Mouse (Mus musculus) CD4-positive helper T cell, adult 2 months (primary cell): ENCODE data around the gene Parm1.

Experiments
- DNase-seq: peaks from one replicate; pipeline ENCODE4 v3.0.0-alpha.2; 2012; ENCODE audit warnings: low read depth, missing footprints, low spot score

The Parm1 gene

GRCm38 (mm10) chr5:91517480-91518301 is at the start of gene Parm1:
Parm1 (plus strand) TSS chr5:91517615.
- DNase-seq: peak; percentile 28

- DNase-seq: no peak
These were observed 42.2 kb upstream of the Parm1 start for GRCm38 (mm10) chr5:91475241-91475640.

GRCm38 (mm10) chr5:91476863-91477262 is 40.6 kb upstream of the Parm1 start:
- DNase-seq: no peak

- DNase-seq: no peak
These were observed 38.7 kb upstream of the Parm1 start for GRCm38 (mm10) chr5:91478673-91479072.

- DNase-seq: no peak
These were observed 37.3 kb upstream of the Parm1 start for GRCm38 (mm10) chr5:91480129-91480528.

GRCm38 (mm10) chr5:91484324-91484723 is 33.1 kb upstream of the Parm1 start:
- no peak for DNase-seq

GRCm38 (mm10) chr5:91494456-91494855 is 23.0 kb upstream of the Parm1 start:
- DNase-seq: no peak

- DNase-seq: no peak
These were observed 16.1 kb upstream of the Parm1 start for GRCm38 (mm10) chr5:91501361-91501760.

- DNase-seq: no peak
These were observed 15.0 kb upstream of the Parm1 start for GRCm38 (mm10) chr5:91502366-91502765.

GRCm38 (mm10) chr5:91504320-91504922 is 13.0 kb upstream of the Parm1 start:
- no peak for DNase-seq

GRCm38 (mm10) chr5:91517077-91517476 is 338 bp upstream of the Parm1 start:
- DNase-seq: no peak

- DNase-seq: no peak
These were observed 931 bp downstream of the Parm1 start for GRCm38 (mm10) chr5:91518302-91518790.

GRCm38 (mm10) chr5:91518946-91519345 is 1.5 kb downstream of the Parm1 start:
- DNase-seq: no peak

- DNase-seq: no peak
These were observed 2.1 kb downstream of the Parm1 start for GRCm38 (mm10) chr5:91519521-91519920.

GRCm38 (mm10) chr5:91532748-91533496 is 15.5 kb downstream of the Parm1 start:
- DNase-seq: no peak

GRCm38 (mm10) chr5:91559071-91559610 is 41.7 kb downstream of the Parm1 start:
- no peak for DNase-seq

GRCm38 (mm10) chr5:91559711-91560110 is 42.3 kb downstream of the Parm1 start:
- DNase-seq: no peak

GRCm38 (mm10) chr5:91561394-91561793 is 44.0 kb downstream of the Parm1 start:
- DNase-seq: no peak

- no peak for DNase-seq
These were observed 45.1 kb downstream of the Parm1 start for GRCm38 (mm10) chr5:91562486-91562885.

- no peak for DNase-seq
These were observed 46.6 kb downstream of the Parm1 start for GRCm38 (mm10) chr5:91564054-91564453.

- DNase-seq: no peak
These were observed 48.0 kb downstream of the Parm1 start for GRCm38 (mm10) chr5:91565458-91565857.

GRCm38 (mm10) chr5:91566591-91566990 is 49.2 kb downstream of the Parm1 start:
- DNase-seq: no peak
